Mouse (Mus musculus) heart, embryonic 10.5 days (tissue): ENCODE measurements around the gene Olfr1100. TPM values are rescaled to one million over a fixed set of nuclear protein-coding genes. Genes with fewer than 3 reads are reported as not detected.

Experiments
- DNase-seq: peaks from one replicate; pipeline ENCODE4 v3.0.0-alpha.2; 2017; ENCODE audit warnings: low spot score
- H3K27ac ChIP-seq: fragments of 300-500 bp; sonication (generic); 2 replicates; pipeline ENCODE4 v1.5.1; 2016; ENCODE audit warnings: mild to moderate bottlenecking
- H3K27me3 ChIP-seq: fragments of 300-500 bp; sonication (generic); 2 replicates; pipeline ENCODE4 v1.6.1; 2016; ENCODE audit warnings: mild to moderate bottlenecking; ENCODE audit not compliant: poor library complexity, insufficient read depth, severe bottlenecking
- H3K36me3 ChIP-seq: fragments of 300-500 bp; sonication (generic); 2 replicates; pipeline ENCODE4 v1.6.1; 2016; ENCODE audit warnings: mild to moderate bottlenecking, moderate library complexity
- H3K4me1 ChIP-seq: fragments of 300-500 bp; sonication (generic); 2 replicates; pipeline ENCODE4 v1.6.1; 2016; ENCODE audit warnings: mild to moderate bottlenecking
- H3K4me3 ChIP-seq: fragments of 300-500 bp; sonication (generic); 2 replicates; pipeline ENCODE4 v1.5.1; 2016; ENCODE audit warnings: mild to moderate bottlenecking, moderate library complexity
- H3K9me3 ChIP-seq: fragments of 300-500 bp; sonication (generic); 2 replicates; pipeline ENCODE4 v1.6.1; 2016; ENCODE audit warnings: mild to moderate bottlenecking, moderate library complexity
- WGBS: fragments of 180-500 bp; shearing (Covaris S2); methylation state at CpG from one replicate; pipeline ENCODE4 v1.1.7; 2016; 5-methylcytosine and 5-hydroxymethylcytosine counted together
- polyA plus RNA-seq: library from polyadenylated mRNA; unstranded; fragments of >200 nt; fragmentation: Nextera tagmentation; extraction: Ambion mirVana; gene quantifications from 2 replicates; pipeline ENCODE4 v1.2.1, GENCODE M21; 2016

The Olfr1100 gene
- not detected in 2 replicates for polyA plus RNA-seq

DNA sequence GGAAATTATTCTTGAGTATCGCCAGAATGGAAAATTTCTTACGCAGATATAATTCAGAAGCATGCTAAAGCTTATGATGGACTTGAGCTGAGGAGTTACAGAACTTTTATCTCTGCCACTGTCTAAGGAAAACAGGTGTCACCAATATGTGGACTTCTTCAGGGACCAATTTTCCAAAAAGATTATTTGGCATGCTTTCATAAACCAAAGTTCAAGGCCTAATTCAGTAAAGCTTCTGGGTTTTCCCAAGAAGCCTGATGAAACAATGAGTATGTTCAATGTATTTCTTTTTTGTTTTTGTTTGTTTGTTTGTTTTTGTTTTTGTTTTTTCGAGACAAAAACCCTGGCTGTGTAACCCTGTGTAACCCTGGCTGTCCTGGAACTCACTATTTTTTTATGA lies at the start of gene Olfr1100:
Olfr1100 (minus strand) TSS at position 101 of the 400 bp plus-strand sequence.
- WGBS, result 79% methylated on average over 3 of the region's 3 CpGs
- Histone ChIP-seq H3K4me1 (no peaks in the 10 kb centered on the region), H3K27me3 (no peaks in the 10 kb centered on the region), H3K4me3 (no peak within 1 kb of the TSS), H3K36me3 (no peaks in the 10 kb centered on the region), H3K9me3 (no peaks in the 10 kb centered on the region), H3K27ac (no peak within 1 kb of the TSS)
- DNase-seq, result no peak

DNA sequence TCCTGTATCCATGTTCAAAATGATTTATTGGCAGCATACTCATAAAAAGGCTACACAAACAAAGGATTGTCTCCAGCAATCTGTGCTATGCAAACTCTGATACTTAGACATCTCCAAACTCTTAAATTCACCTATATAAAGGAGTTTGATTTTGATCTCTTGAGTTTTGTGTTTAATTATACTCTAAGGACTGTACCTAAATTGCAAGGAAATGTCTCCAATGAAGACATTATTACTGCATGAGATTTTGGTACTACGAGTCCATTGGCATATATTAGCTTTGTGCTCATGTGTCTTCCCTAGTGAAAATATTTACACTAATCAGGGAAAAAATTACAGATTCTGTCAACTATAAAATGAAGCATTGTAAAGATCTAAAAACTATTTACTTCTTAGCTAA lies 47.2 kb upstream of the Olfr1100 start, which contains the start of gene Olfr1104:
Olfr1104 (minus strand) TSS at position 101 of the 400 bp plus-strand sequence.
- H3K27me3 ChIP-seq, result no peaks in the 10 kb centered on the region
- H3K4me1 ChIP-seq, result no peaks in the 10 kb centered on the region
- no peaks in the 10 kb centered on the region for H3K9me3 ChIP-seq
- WGBS, result 67% methylated on average over 1 of the region's 1 CpGs
- H3K4me3 ChIP-seq, result no peak within 1 kb of the TSS
- DNase-seq, result no peak
- H3K27ac ChIP-seq, result no peak within 1 kb of the TSS
- H3K36me3 ChIP-seq, result no peaks in the 10 kb centered on the region

DNA sequence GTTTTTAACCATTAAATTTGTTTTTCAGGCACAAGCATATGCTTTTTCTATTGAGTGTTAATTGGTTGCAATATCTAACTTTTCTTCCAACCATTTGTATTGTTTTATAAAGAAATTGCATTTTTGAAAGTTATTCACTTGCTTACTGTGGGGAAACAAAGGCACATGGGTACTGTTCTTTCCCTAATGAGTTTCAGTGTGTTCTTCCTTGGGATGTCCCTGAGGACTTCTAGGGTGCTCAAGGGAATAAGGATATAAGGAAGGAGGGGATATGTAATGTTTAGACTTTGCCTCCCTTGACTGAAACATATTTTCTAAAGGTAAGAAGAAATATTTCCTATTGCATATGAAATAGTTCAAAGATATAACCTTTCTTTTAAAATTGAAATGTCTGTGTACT lies 18.3 kb upstream of the Olfr1100 start, which contains the start of gene Olfr1102:
Olfr1102 (plus strand) TSS at position 301 of the 400 bp plus-strand sequence.
- Histone ChIP-seq H3K36me3 (no peaks in the 10 kb centered on the region), H3K27me3 (no peaks in the 10 kb centered on the region), H3K27ac (no peak within 1 kb of the TSS), H3K4me1 (no peaks in the 10 kb centered on the region), H3K9me3 (no peaks in the 10 kb centered on the region), H3K4me3 (no peak within 1 kb of the TSS)
- DNase-seq, result no peak

DNA sequence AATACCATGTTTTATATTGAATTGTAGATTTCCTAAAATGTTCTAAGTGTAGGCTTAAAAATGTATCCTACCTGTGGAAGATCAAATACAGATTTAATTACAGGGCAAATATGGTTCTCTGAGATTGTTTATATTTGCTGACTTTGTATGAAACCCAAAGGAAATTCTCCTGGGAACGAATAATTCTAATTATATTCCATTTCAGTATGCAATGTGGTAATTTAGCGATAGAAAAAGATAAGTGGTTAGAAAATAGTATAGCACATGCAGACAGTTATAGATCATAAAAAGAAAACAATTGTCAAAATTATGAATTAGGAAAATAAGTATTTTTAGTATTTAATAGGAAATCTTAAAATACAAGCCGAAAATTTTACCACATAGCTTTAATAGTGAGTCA lies 11.4 kb upstream of the Olfr1100 start, which contains the start of gene Olfr1101:
Olfr1101 (minus strand) TSS at position 101 of the 400 bp plus-strand sequence.
- Histone ChIP-seq H3K4me3 (no peak within 1 kb of the TSS), H3K27me3 (no peaks in the 10 kb centered on the region), H3K27ac (no peak within 1 kb of the TSS), H3K36me3 (no peaks in the 10 kb centered on the region), H3K9me3 (no peaks in the 10 kb centered on the region), H3K4me1 (no peaks in the 10 kb centered on the region)
- no peak for DNase-seq
- 69% methylated on average over 3 of the region's 3 CpGs for WGBS

GRCm38 (mm10) chr2:86960593-86960992 lies 19.2 kb downstream of the Olfr1100 start, which contains the start of gene Olfr1099:
Gene Olfr1099, minus strand, starts transcription at chr2:86960693.
- Histone ChIP-seq H3K36me3 (no peaks in the 10 kb centered on the region), H3K4me3 (no peak within 1 kb of the TSS), H3K9me3 (no peaks in the 10 kb centered on the region), H3K27me3 (no peaks in the 10 kb centered on the region), H3K27ac (no peak within 1 kb of the TSS), H3K4me1 (no peaks in the 10 kb centered on the region)
- no peak for DNase-seq
- WGBS, result 73% methylated on average over 1 of the region's 1 CpGs

DNA sequence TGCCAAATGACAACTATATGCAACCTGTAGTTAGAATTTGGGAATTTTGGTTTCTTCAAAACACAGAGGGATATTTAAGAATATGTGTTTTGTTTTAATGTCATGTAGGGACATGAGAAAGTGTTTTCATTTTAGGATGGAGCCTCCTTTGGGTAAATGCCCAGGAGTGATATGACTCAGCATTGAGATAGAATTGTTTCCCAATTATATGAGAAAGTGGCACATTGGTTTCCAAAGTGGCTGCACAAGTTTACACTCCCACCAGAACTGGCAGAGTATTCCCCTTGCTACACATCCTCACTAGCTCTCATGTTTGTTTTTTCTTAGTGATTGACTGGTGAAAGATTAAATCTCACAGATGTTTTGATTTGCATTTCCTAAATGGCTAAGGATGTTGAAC lies 53.2 kb downstream of the Olfr1100 start:
- H3K4me1 ChIP-seq, result no peaks in the 10 kb centered on the region
- H3K36me3 ChIP-seq, result no peaks in the 10 kb centered on the region
- no peak overlapping the region for H3K4me3 ChIP-seq
- H3K27ac ChIP-seq, result no peak overlapping the region
- no peaks in the 10 kb centered on the region for H3K27me3 ChIP-seq
- H3K9me3 ChIP-seq, result no peaks in the 10 kb centered on the region
- DNase-seq, result no peak

Other genes with a start within 250 kb of the Olfr1100 start
- not detected in 2 replicates for gene Olfr1089, start 246.3 kb downstream of the Olfr1100 start, polyA plus RNA-seq
- not detected in 2 replicates for gene Olfr1090, start 221.0 kb downstream of the Olfr1100 start, polyA plus RNA-seq
- not detected in 2 replicates for gene Olfr1093, start 197.5 kb downstream of the Olfr1100 start, polyA plus RNA-seq
- not detected in 2 replicates for gene Olfr141, start 169.9 kb downstream of the Olfr1100 start, polyA plus RNA-seq
- not detected in 2 replicates for gene Olfr1094, start 155.3 kb downstream of the Olfr1100 start, polyA plus RNA-seq
- not detected in 2 replicates for gene Olfr1095, start 128.3 kb downstream of the Olfr1100 start, polyA plus RNA-seq
- gene Gm13723, start 105.2 kb downstream of the Olfr1100 start, polyA plus RNA-seq, result not detected in 2 replicates
- gene Olfr1097, start 87.7 kb downstream of the Olfr1100 start, polyA plus RNA-seq, result not detected in 2 replicates
- gene Olfr1098, start 55.4 kb downstream of the Olfr1100 start, polyA plus RNA-seq, result not detected in 2 replicates
- not detected in 2 replicates for gene Olfr1099, start 19.3 kb downstream of the Olfr1100 start, polyA plus RNA-seq
- gene Olfr1101, start 11.3 kb upstream of the Olfr1100 start, polyA plus RNA-seq, result not detected in 2 replicates
- not detected in 2 replicates for gene Olfr1102, start 18.4 kb upstream of the Olfr1100 start, polyA plus RNA-seq
- not detected in 2 replicates for gene Olfr1104, start 47.1 kb upstream of the Olfr1100 start, polyA plus RNA-seq
- gene Olfr1105, start 56.6 kb upstream of the Olfr1100 start, polyA plus RNA-seq, result not detected in 2 replicates
- gene Olfr1106, start 72.3 kb upstream of the Olfr1100 start, polyA plus RNA-seq, result not detected in 2 replicates
- not detected in 2 replicates for gene Olfr1107, start 95.9 kb upstream of the Olfr1100 start, polyA plus RNA-seq
- gene Olfr1109, start 116.1 kb upstream of the Olfr1100 start, polyA plus RNA-seq, result not detected in 2 replicates
- gene Olfr259, start 134.6 kb upstream of the Olfr1100 start, polyA plus RNA-seq, result not detected in 2 replicates
- not detected in 2 replicates for gene Olfr1110, start 160.3 kb upstream of the Olfr1100 start, polyA plus RNA-seq
- gene Olfr1111, start 172.7 kb upstream of the Olfr1100 start, polyA plus RNA-seq, result not detected in 2 replicates
- not detected in 2 replicates for gene Olfr1112, start 207.8 kb upstream of the Olfr1100 start, polyA plus RNA-seq
- gene Olfr1113, start 229.0 kb upstream of the Olfr1100 start, polyA plus RNA-seq, result not detected in 2 replicates